In genomic region chr9:64310996-64311785, GRCm38 (mm10) we compare ENCODE assay signal across 11 mouse cellular contexts. TPM values are rescaled to one million over a fixed set of nuclear protein-coding genes. Genes with fewer than 3 reads are reported as not detected.
DNase-seq lines count a peak whose midpoint lies in the region; ATAC-seq and TF ChIP-seq lines count a peak whose summit lies in the region.
"Had no signal": no experiment of that assay in that cellular context is flagged by ENCODE, and none has a peak within 500 bp of the region (broad histone marks: within the 10 kb centered on the region; RNA-seq: fewer than 3 reads in every experiment).

No protein-coding gene starts in this region.

- H3K4me1 ChIP-seq in kidney, embryonic 16.5 days (ENCODE audit: insufficient read depth, low read length), result no peaks in the 10 kb centered on the region

- H3K9ac ChIP-seq in kidney, embryonic 16.5 days (replicated peaks; ENCODE audit: low read length), result no peak overlapping the region

- no peak for ATAC-seq in Patski
- peak; percentile 59; the same call in 1 of the 2 replicates for ATAC-seq in kidney, embryonic 16.5 days (ENCODE audit: low FRiP score, low TSS enrichment)
- ATAC-seq in cerebellum, adult (ENCODE audit: insufficient number of reproducible peaks, low FRiP score, low TSS enrichment), result no peak
- ATAC-seq: hindbrain, embryonic 16.5 days had no signal

- TF ChIP-seq CTCF in left cerebral cortex, adult 2 months (IDR thresholded peaks at IDR 0.05), result peak; percentile 36
- TF ChIP-seq CTCF in Patski (IDR thresholded peaks at IDR 0.05), result peak; percentile 21

- no peak overlapping the region for H3K4me2 ChIP-seq in kidney, embryonic 16.5 days (replicated peaks; ENCODE audit: low read depth, low read length)

- H3K36me3 ChIP-seq in kidney, embryonic 16.5 days (ENCODE audit: insufficient read depth, low read length), result peaks cover 28% of the 10 kb centered on the region

- POLR2A ChIA-PET in Patski (lab: Charles Lee), result interaction anchor here (0.8 kb wide), 1 partner anchor 16 kb away, joined by 3 read pairs; no protein-coding TSS in a partner anchor

- no peak overlapping the region for H3K4me3 ChIP-seq in left cerebral cortex, adult 2 months
- H3K4me3 ChIP-seq in kidney, embryonic 16.5 days (ENCODE audit: low read length), result no peak overlapping the region
- H3K4me3 ChIP-seq: limb, embryonic 10.5 days had no signal

- no peak overlapping the region for H3K27ac ChIP-seq in left cerebral cortex, adult 2 months
- H3K27ac ChIP-seq in kidney, embryonic 16.5 days (ENCODE audit: low read length), result peak overlapping the region; percentile 68
- H3K27ac ChIP-seq: limb, embryonic 10.5 days had no signal

- H3K9me3 ChIP-seq in kidney, embryonic 16.5 days (ENCODE audit: low read length), result no peaks in the 10 kb centered on the region
- H3K9me3 ChIP-seq: limb, embryonic 10.5 days had no signal

- intact Hi-C loops in left cerebral cortex, adult 2 months (cut with DNase I), result no loop called here
- intact Hi-C loops in left cerebral cortex, postnatal 25 days (cut with DNase I), result no loop called here

- in situ Hi-C loops in Patski (cut with MboI; ENCODE audit: low pct_unique_long_range_greater_than_20kb), result no loop called here

- DNase-seq in cerebellum, postnatal 10 days, result peak; percentile 4 to 6
- no peak for DNase-seq in cerebellum, postnatal 4 days (ENCODE audit: low spot score in 2 of 2)
- DNase-seq in left cerebral cortex, adult 2 months (ENCODE audit: extremely low spot score in 1 of 2, low spot score in 2 of 2), result no peak
- DNase-seq in left cerebral cortex, postnatal 25 days (ENCODE audit: low spot score in 2 of 2), result no peak
- DNase-seq in Patski (ENCODE audit: low read depth, low spot score), result no peak
- DNase-seq in adrenal gland, postnatal 4 days (ENCODE audit: low spot score in 2 of 2), result no peak
- DNase-seq: adrenal gland, adult 2 months had no signal

- WGBS in kidney, embryonic 16.5 days, result 65% methylated on average over 16 of the region's 16 CpGs

- CTCF ChIA-PET in Patski (lab: Charles Lee), result no interaction called here

- no peaks in the 10 kb centered on the region for H3K27me3 ChIP-seq in Patski
- H3K27me3 ChIP-seq in kidney, embryonic 16.5 days (ENCODE audit: insufficient read depth, low read length), result no peaks in the 10 kb centered on the region

RNA-seq across cellular contexts. Expression of gene Tipin, which starts 29.8 kb away (rescaled TPM):
- total RNA-seq in left cerebral cortex, adult 2 months (2021), result 10 to 100 TPM; 12.9 to 20.2 TPM
- total RNA-seq in left cerebral cortex, postnatal 25 days (2021), result 10 to 100 TPM; 14.9 to 16.7 TPM
- 50.2 TPM for polyA plus RNA-seq in Patski (2021)
- 201 and 208 TPM in 2 replicates for polyA plus RNA-seq in kidney, embryonic 16.5 days (2015; fragmentation: Nextera tagmentation; extraction: Ambion mirVana)
- total RNA-seq in adrenal gland, postnatal 4 days (2021), result 10 to 100 TPM; 64.0 to 66.3 TPM

RNA-seq across cellular contexts. Expression of gene Dis3l, which starts 29.9 kb away (rescaled TPM):
- total RNA-seq in left cerebral cortex, adult 2 months (2021), result 10 to 100 TPM; 24.3 to 29.6 TPM
- 10 to 100 TPM; 27.7 to 31.1 TPM for total RNA-seq in left cerebral cortex, postnatal 25 days (2021)
- polyA plus RNA-seq in Patski (2021), result 21.8 TPM
- 23.9 and 25.9 TPM in 2 replicates for polyA plus RNA-seq in kidney, embryonic 16.5 days (2015; fragmentation: Nextera tagmentation; extraction: Ambion mirVana)
- total RNA-seq in adrenal gland, postnatal 4 days (2021), result 10 to 100 TPM; 18.3 to 20.3 TPM

RNA-seq across cellular contexts. Expression of gene Map2k1, which starts 57.8 kb away (rescaled TPM):
- total RNA-seq in left cerebral cortex, adult 2 months (2021), result 100 to 1,000 TPM; 286 to 295 TPM
- total RNA-seq in left cerebral cortex, postnatal 25 days (2021), result 100 to 1,000 TPM; 286 to 290 TPM
- polyA plus RNA-seq in Patski (2021), result 115 TPM
- polyA plus RNA-seq in kidney, embryonic 16.5 days (2015; fragmentation: Nextera tagmentation; extraction: Ambion mirVana), result 89.0 and 92.2 TPM in 2 replicates
- total RNA-seq in adrenal gland, postnatal 4 days (2021), result 10 to 100 TPM; 49.4 to 54.3 TPM

Comparison
In these comparisons a context has a peak if more than half of its experiments do, and no peak if none do; other contexts are left out.
1. DNase-seq: peak in cerebellum, postnatal 10 days (2 of 2); none in cerebellum, postnatal 4 days (0 of 2), left cerebral cortex, adult 2 months (0 of 2), left cerebral cortex, postnatal 25 days (0 of 2), Patski (single experiment) and adrenal gland, postnatal 4 days (0 of 2).
2. RNA of gene Map2k1, which starts 57.8 kb away (total RNA-seq): 286 to 295 TPM in left cerebral cortex, adult 2 months and 286 to 290 TPM in left cerebral cortex, postnatal 25 days; 49.4 to 54.3 TPM in adrenal gland, postnatal 4 days; every median in the first group is over 4 times any median in the second.